Mouse (Mus musculus) cerebellum, postnatal 4 days (tissue): ENCODE results near the gene Itga9.
"Not testable (repeated sequence)": the region's sequence is repeated elsewhere in the genome, so short reads cannot be mapped to it uniquely, and the experiment has no call there.

ENCODE experiments used
- DNase-seq, 2 experiments: peaks; one replicate each; pipeline ENCODE4 v3.0.0; 2022; ENCODE audit warnings: low spot score in 2 of 2, mixed read lengths in 1 of 2

Gene Itga9

GRCm38 (mm10) chr9:118606148-118606816, at the start of gene Itga9:
Itga9 (plus strand) TSS chr9:118606690.
- DNase-seq, result peak; percentile 78 to 89

GRCm38 (mm10) chr9:118556951-118557780, 49.3 kb upstream of the Itga9 start:
- DNase-seq, result peak in 1 of 2 experiments; percentile 3

GRCm38 (mm10) chr9:118563356-118563755, 43.1 kb upstream of the Itga9 start:
- DNase-seq, result no peak

GRCm38 (mm10) chr9:118563866-118564265, 42.6 kb upstream of the Itga9 start:
- no peak for DNase-seq

GRCm38 (mm10) chr9:118564696-118565095, 41.8 kb upstream of the Itga9 start:
- DNase-seq, result no peak

GRCm38 (mm10) chr9:118569328-118569727, 37.2 kb upstream of the Itga9 start:
- DNase-seq, result no peak

- DNase-seq, result no peak
Measured at GRCm38 (mm10) chr9:118570865-118571264, 35.6 kb upstream of the Itga9 start.

GRCm38 (mm10) chr9:118571701-118572100, 34.8 kb upstream of the Itga9 start:
- no peak for DNase-seq

GRCm38 (mm10) chr9:118574911-118575310, 31.6 kb upstream of the Itga9 start:
- no peak for DNase-seq

GRCm38 (mm10) chr9:118580371-118580770, 26.1 kb upstream of the Itga9 start:
- no peak for DNase-seq

GRCm38 (mm10) chr9:118582757-118583156, 23.7 kb upstream of the Itga9 start:
- DNase-seq, result no peak

GRCm38 (mm10) chr9:118584838-118585237, 21.7 kb upstream of the Itga9 start:
- DNase-seq, result no peak

- no peak for DNase-seq
Measured at GRCm38 (mm10) chr9:118585998-118586397, 20.5 kb upstream of the Itga9 start.

- no peak for DNase-seq
Measured at GRCm38 (mm10) chr9:118587115-118587514, 19.4 kb upstream of the Itga9 start.

GRCm38 (mm10) chr9:118589249-118589648, 17.2 kb upstream of the Itga9 start:
- peak in 1 of 2 experiments; percentile 15 for DNase-seq

- DNase-seq, result no peak
Measured at GRCm38 (mm10) chr9:118590230-118590629, 16.3 kb upstream of the Itga9 start.

- DNase-seq, result no peak
Measured at GRCm38 (mm10) chr9:118591633-118592032, 14.9 kb upstream of the Itga9 start.

GRCm38 (mm10) chr9:118592585-118593249, 13.8 kb upstream of the Itga9 start:
- DNase-seq, result no peak

GRCm38 (mm10) chr9:118593443-118593842, 13.0 kb upstream of the Itga9 start:
- DNase-seq, result no peak

GRCm38 (mm10) chr9:118596767-118597166, 9.7 kb upstream of the Itga9 start:
- no peak for DNase-seq

- not testable (repeated sequence) for DNase-seq
Measured at GRCm38 (mm10) chr9:118600393-118600792, 6.1 kb upstream of the Itga9 start.

GRCm38 (mm10) chr9:118602576-118602975, 3.9 kb upstream of the Itga9 start:
- no peak for DNase-seq
